Mouse (Mus musculus) cerebellum, postnatal 25 days (tissue): ENCODE data around the gene Plekha5.
"Not testable (repeated sequence)": the region's sequence is repeated elsewhere in the genome, so short reads cannot be mapped to it uniquely, and the experiment has no call there.

Experiments
- DNase-seq, 2 experiments: peaks; one replicate each; pipeline ENCODE4 v3.0.0; 2021; ENCODE audit warnings: mixed read lengths in 2 of 2

Plekha5 gene

GRCm38 (mm10) chr6:140533606-140534005 lies 109.8 kb downstream of the Plekha5 start:
- no peak for DNase-seq

- no peak for DNase-seq
Measured at GRCm38 (mm10) chr6:140535504-140535903, 111.7 kb downstream of the Plekha5 start.

- no peak for DNase-seq
Measured at GRCm38 (mm10) chr6:140541919-140542318, 118.1 kb downstream of the Plekha5 start.

GRCm38 (mm10) chr6:140543005-140543794 lies 119.3 kb downstream of the Plekha5 start:
- no peak for DNase-seq

GRCm38 (mm10) chr6:140546095-140546494 lies 122.2 kb downstream of the Plekha5 start:
- no peak for DNase-seq

- DNase-seq: no peak
Measured at GRCm38 (mm10) chr6:140546648-140547201, 122.9 kb downstream of the Plekha5 start.

- no peak for DNase-seq
Measured at GRCm38 (mm10) chr6:140547203-140547944, 123.5 kb downstream of the Plekha5 start.

GRCm38 (mm10) chr6:140548082-140548769 lies 124.4 kb downstream of the Plekha5 start:
- DNase-seq: no peak

- peak; percentile 34 to 55 for DNase-seq
Measured at GRCm38 (mm10) chr6:140550741-140551140, 126.9 kb downstream of the Plekha5 start.

- peak; percentile 29 to 64 for DNase-seq
Measured at GRCm38 (mm10) chr6:140554261-140554660, 130.4 kb downstream of the Plekha5 start.

- no peak for DNase-seq
Measured at GRCm38 (mm10) chr6:140559411-140559810, 135.6 kb downstream of the Plekha5 start.

GRCm38 (mm10) chr6:140561151-140561916 lies 137.5 kb downstream of the Plekha5 start:
- DNase-seq: no peak

- no peak for DNase-seq
Measured at GRCm38 (mm10) chr6:140561917-140562590, 138.2 kb downstream of the Plekha5 start.

GRCm38 (mm10) chr6:140567199-140567598 lies 143.3 kb downstream of the Plekha5 start:
- no peak for DNase-seq

GRCm38 (mm10) chr6:140567897-140568296 lies 144.0 kb downstream of the Plekha5 start:
- no peak for DNase-seq

GRCm38 (mm10) chr6:140570152-140570551 lies 146.3 kb downstream of the Plekha5 start:
- peak; percentile 37 to 50 for DNase-seq

GRCm38 (mm10) chr6:140574943-140575342 lies 151.1 kb downstream of the Plekha5 start:
- DNase-seq: no peak

- no peak for DNase-seq
Measured at GRCm38 (mm10) chr6:140576133-140576532, 152.3 kb downstream of the Plekha5 start.

- peak in 1 of 2 experiments; percentile 38 for DNase-seq
Measured at GRCm38 (mm10) chr6:140576961-140577821, 153.3 kb downstream of the Plekha5 start.

- DNase-seq: no peak
Measured at GRCm38 (mm10) chr6:140577822-140578170, 153.9 kb downstream of the Plekha5 start.

- DNase-seq: not testable (repeated sequence)
Measured at GRCm38 (mm10) chr6:140578985-140579384, 155.1 kb downstream of the Plekha5 start.
